Mouse (Mus musculus) CD8-positive naive resting alpha-beta T cell, adult 57 days (primary cell): ENCODE results near the gene Etaa1. TPM values are rescaled to one million over a fixed set of nuclear protein-coding genes. Genes with fewer than 3 reads are reported as not detected.

Experiments
- total RNA-seq: library from RNA; stranded (reverse); gene quantifications from one replicate; pipeline ENCODE4 v1.2.4, GENCODE M21; 2023

The Etaa1 gene
- total RNA-seq: 11.6 TPM

GRCm38 (mm10) chr11:17953231-17954134, at the start of gene Etaa1:
TSS of gene Etaa1 (minus strand) at chr11:17953875.

